Mouse (Mus musculus): ENCODE measurements around the gene Ak3.
A peak's percentile ranks its signal among the peaks of the same experiment; 100 is the strongest.

DNA sequence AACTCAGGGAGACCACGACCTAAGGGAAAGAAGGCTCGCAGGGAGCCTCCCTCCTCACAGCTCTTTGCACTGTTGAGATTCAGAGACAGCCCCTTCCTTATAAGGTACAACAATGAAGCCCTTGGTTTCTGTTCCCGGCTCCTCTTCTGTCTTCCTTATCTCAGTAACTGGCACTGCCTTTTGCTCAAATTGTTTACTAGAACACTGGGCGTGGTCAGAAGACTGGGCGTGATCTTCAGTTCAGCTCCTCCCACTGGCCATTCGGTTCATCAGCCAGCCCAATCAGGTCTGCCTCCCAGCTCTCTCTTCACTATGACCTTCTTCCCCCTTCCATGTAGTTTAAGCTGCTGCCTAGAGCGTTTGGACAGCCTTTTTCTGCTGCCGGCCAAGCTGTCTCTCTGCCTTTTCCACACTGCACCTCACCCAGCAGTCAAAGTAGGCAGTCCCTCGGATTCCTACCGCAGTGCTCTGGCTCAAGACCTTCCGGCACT is 19.3 kb upstream of the Ak3 start:
- no peak for TF ChIP-seq CTCF (IDR thresholded peaks at IDR 0.05; ENCODE audit: extremely low read depth, insufficient read depth, insufficient read length, insufficient replicate concordance)
- peak; percentile 28 for TF ChIP-seq POLR2A (IDR thresholded peaks at IDR 0.05; ENCODE audit: low read depth, low read length)
